Mouse (Mus musculus) forebrain, postnatal 0 days (tissue): ENCODE measurements at regions not wholly inside any gene's neighbourhood (a gene's known extent, or its start where the extent isn't known, plus 50 kb on each side); places are given as distances from the start of the nearest gene placed in this dataset.

ENCODE experiments used
- ATAC-seq: fragments of 200-750 bp; cut with Nextera tagmentation; 2 replicates; pipeline ENCODE4 v1.8.0; 2017; ENCODE audit warnings: mild to moderate bottlenecking, moderate library complexity
- DNase-seq: peaks from one replicate; pipeline ENCODE4 v3.0.0-alpha.2; 2015
- H3K27ac ChIP-seq: fragments of 300-500 bp; sonication (generic); 2 replicates; pipeline ENCODE4 v1.5.1; 2014; ENCODE audit warnings: low read depth, mild to moderate bottlenecking, antibody characterized with exemption, low read length, moderate library complexity, mixed read lengths
- H3K27me3 ChIP-seq: fragments of 300-500 bp; sonication (generic); 2 replicates; pipeline ENCODE4 v1.6.1; 2014; ENCODE audit warnings: mild to moderate bottlenecking, low read length, mixed read lengths; ENCODE audit not compliant: insufficient read depth
- H3K36me3 ChIP-seq: fragments of 300-500 bp; sonication (generic); 2 replicates; pipeline ENCODE4 v1.6.1; 2014; ENCODE audit warnings: mild to moderate bottlenecking, moderate library complexity; ENCODE audit not compliant: insufficient read depth
- H3K4me1 ChIP-seq: fragments of 300-500 bp; sonication (generic); 2 replicates; pipeline ENCODE4 v1.6.1; 2014; ENCODE audit warnings: antibody characterized with exemption; ENCODE audit not compliant: insufficient read depth
- H3K4me2 ChIP-seq: fragments of 300-500 bp; sonication (generic); 2 replicates; pipeline ENCODE4 v1.6.1; 2014; ENCODE audit warnings: low read depth, mild to moderate bottlenecking, moderate library complexity
- H3K4me3 ChIP-seq: fragments of 300-500 bp; sonication (generic); 2 replicates; pipeline ENCODE4 v1.5.1; 2014; ENCODE audit warnings: low read depth, low read length, mixed read lengths
- H3K9ac ChIP-seq: fragments of 300-500 bp; sonication (generic); 2 replicates; pipeline ENCODE4 v1.6.1; 2014; ENCODE audit warnings: mild to moderate bottlenecking
- H3K9me3 ChIP-seq: fragments of 300-500 bp; sonication (generic); 2 replicates; pipeline ENCODE4 v1.6.1; 2016; ENCODE audit warnings: low read length
- CTCF ChIP-seq: sonication (generic); IDR thresholded peaks from 2 replicates; pipeline ENCODE4 v1.5.1; 2016; ENCODE audit warnings: antibody characterized with exemption, control low read depth, low read depth
- WGBS: fragments of 180-500 bp; shearing (Covaris S2); extraction: QIAGEN DNeasy Blood & Tissue Kit; methylation state at CpG from one replicate; pipeline ENCODE4 v1.1.7; 2014; 5-methylcytosine and 5-hydroxymethylcytosine counted together

GRCm38 (mm10) chr1:167932088-167932487 is 243.1 kb downstream of the Lmx1a start:
- H3K4me2 ChIP-seq, result no peak overlapping the region
- DNase-seq (peak; percentile 87), ATAC-seq (peak; percentile 28; the same call in 1 of the 2 replicates)
- H3K36me3 ChIP-seq, result no peaks in the 10 kb centered on the region
- no peaks in the 10 kb centered on the region; the same call in 1 of the 2 replicates for H3K27me3 ChIP-seq
- WGBS, result 43% methylated on average over 2 of the region's 2 CpGs
- no peaks in the 10 kb centered on the region for H3K4me1 ChIP-seq
- H3K4me3 ChIP-seq, result no peak overlapping the region
- TF ChIP-seq CTCF, result peak; percentile 78
- H3K27ac ChIP-seq, result no peak overlapping the region
- no peaks in the 10 kb centered on the region for H3K9me3 ChIP-seq
- no peak overlapping the region for H3K9ac ChIP-seq

GRCm38 (mm10) chr1:167936726-167937125 is 247.7 kb downstream of the Lmx1a start:
- 83% methylated on average over 4 of the region's 4 CpGs for WGBS
- H3K36me3 ChIP-seq, result no peaks in the 10 kb centered on the region
- no peaks in the 10 kb centered on the region for H3K27me3 ChIP-seq
- DNase-seq, result no peak
- no peak overlapping the region for H3K27ac ChIP-seq
- H3K9me3 ChIP-seq, result no peaks in the 10 kb centered on the region
- no peak overlapping the region for H3K9ac ChIP-seq
- no peak for ATAC-seq
- no peak overlapping the region for H3K4me3 ChIP-seq
- TF ChIP-seq CTCF, result no peak
- no peak overlapping the region for H3K4me2 ChIP-seq
- H3K4me1 ChIP-seq, result no peaks in the 10 kb centered on the region

- peak; percentile 42; the same call in 1 of the 2 replicates for TF ChIP-seq CTCF
- Histone ChIP-seq H3K4me2 (no peak overlapping the region), H3K4me1 (0 out of 2 replicates have a peak, but pooled peaks cover 3% of the 10 kb centered on the region), H3K4me3 (no peak overlapping the region), H3K9ac (no peak overlapping the region), H3K9me3 (no peaks in the 10 kb centered on the region), H3K27ac (no peak overlapping the region), H3K36me3 (no peaks in the 10 kb centered on the region), H3K27me3 (no peaks in the 10 kb centered on the region)
- whole genome bisulfite sequencing, result 89% methylated on average over 2 of the region's 2 CpGs
- DNase-seq, result no peak
- peak; percentile 51; the same call in 1 of the 2 replicates for ATAC-seq
Observed at GRCm38 (mm10) chr1:167938176-167938575, 249.1 kb downstream of the Lmx1a start.

GRCm38 (mm10) chr1:167942037-167942470 is 253.0 kb downstream of the Lmx1a start:
- peak; percentile 86 for DNase-seq
- 23% methylated on average over 8 of the region's 8 CpGs for WGBS
- H3K4me3 ChIP-seq, result no peak overlapping the region

GRCm38 (mm10) chr1:167943121-167943520 is 254.1 kb downstream of the Lmx1a start:
- DNase-seq (no peak), ATAC-seq (no peak)
- Histone ChIP-seq H3K4me3 (no peak overlapping the region), H3K27me3 (no peaks in the 10 kb centered on the region), H3K27ac (no peak overlapping the region), H3K4me1 (0 out of 2 replicates have a peak, but pooled peaks cover 14% of the 10 kb centered on the region), H3K9me3 (no peaks in the 10 kb centered on the region), H3K4me2 (no peak overlapping the region), H3K9ac (no peak overlapping the region), H3K36me3 (no peaks in the 10 kb centered on the region)
- 48% methylated on average over 8 of the region's 8 CpGs for WGBS
- no peak for TF ChIP-seq CTCF

More at GRCm38 (mm10) chr1:167942037-167942470, 253.0 kb downstream of the Lmx1a start:
- Histone ChIP-seq H3K9me3 (no peaks in the 10 kb centered on the region), H3K9ac (no peak overlapping the region; the same call in 1 of the 2 replicates), H3K4me2 (peak overlapping the region; percentile 38), H3K4me1 (0 out of 2 replicates have a peak, but pooled peaks cover 7% of the 10 kb centered on the region), H3K36me3 (no peaks in the 10 kb centered on the region), H3K27ac (no peak overlapping the region), H3K27me3 (no peaks in the 10 kb centered on the region)
- TF ChIP-seq CTCF, result peak; percentile 90
- peak; percentile 60; the same call in 1 of the 2 replicates for ATAC-seq

- DNase-seq, result peak; percentile 75
- WGBS, result 46% methylated on average over 9 of the region's 9 CpGs
- Histone ChIP-seq H3K36me3 (no peaks in the 10 kb centered on the region), H3K4me2 (no peak overlapping the region), H3K9ac (no peak overlapping the region), H3K4me1 (0 out of 2 replicates have a peak, but pooled peaks cover 14% of the 10 kb centered on the region), H3K4me3 (no peak overlapping the region), H3K9me3 (no peaks in the 10 kb centered on the region), H3K27me3 (no peaks in the 10 kb centered on the region), H3K27ac (0 out of 2 replicates have a peak overlapping the region, but pooled peaks have one; percentile 10)
- TF ChIP-seq CTCF, result no peak
- ATAC-seq, result peak; percentile 76
Observed at GRCm38 (mm10) chr1:167945615-167946252, 256.7 kb downstream of the Lmx1a start.

GRCm38 (mm10) chr1:167947866-167948265 is 258.8 kb downstream of the Lmx1a start:
- Histone ChIP-seq H3K9ac (no peak overlapping the region), H3K9me3 (no peaks in the 10 kb centered on the region), H3K4me3 (no peak overlapping the region), H3K36me3 (no peaks in the 10 kb centered on the region), H3K4me2 (no peak overlapping the region), H3K4me1 (0 out of 2 replicates have a peak, but pooled peaks cover 12% of the 10 kb centered on the region), H3K27me3 (no peaks in the 10 kb centered on the region), H3K27ac (no peak overlapping the region)
- WGBS, result 70% methylated on average over 7 of the region's 7 CpGs
- DNase-seq (no peak), ATAC-seq (no peak)
- no peak for TF ChIP-seq CTCF
